Mouse (Mus musculus): Measurements from ENCODE around the gene Kcnq1. TPM values are rescaled to one million over a fixed set of nuclear protein-coding genes. Genes with fewer than 3 reads are reported as not detected.

Kcnq1 gene
- polyA plus RNA-seq, 2 experiments = 1.5 to 1.7 TPM

DNA sequence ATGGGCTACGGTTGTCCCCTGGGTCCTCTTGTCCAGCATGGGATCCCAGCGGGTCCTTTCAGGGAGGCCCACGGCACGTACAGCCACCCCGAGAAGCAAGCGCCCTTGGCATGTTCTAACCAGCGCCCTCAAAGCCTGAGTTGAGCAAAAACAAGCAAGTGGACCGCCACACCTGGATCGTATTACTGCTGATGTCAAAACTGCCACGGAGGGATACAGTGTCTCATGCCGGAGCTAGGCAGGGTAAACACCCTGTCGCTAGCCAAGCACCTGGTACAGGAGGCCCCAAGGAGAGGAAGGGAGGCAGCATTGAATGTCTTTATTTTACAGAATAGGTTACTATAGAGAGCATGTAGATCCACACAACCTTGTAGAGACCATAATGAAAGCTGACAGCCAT lies 310.2 kb downstream of the Kcnq1 start:
- H3K9ac ChIP-seq (ENCODE audit: low read depth, low read length, severe bottlenecking) = no peak overlapping the region
- no peak overlapping the region for H3K27ac ChIP-seq (replicated peaks; ENCODE audit: low read depth, low read length)
- no peak for ATAC-seq (ENCODE audit: low FRiP score, low read depth)
- 46% methylated on average over 12 of the region's 12 CpGs for WGBS
- H3K27me3 ChIP-seq (ENCODE audit: control insufficient read depth, insufficient read depth, low read length) = no peaks in the 10 kb centered on the region
- DNase-seq (ENCODE audit: low spot score) = no peak
- no peak overlapping the region for H3K4me2 ChIP-seq (replicated peaks; ENCODE audit: low read depth, low read length, severe bottlenecking)
- no peak overlapping the region for H3K4me3 ChIP-seq (replicated peaks; ENCODE audit: low read length)
- no peak for TF ChIP-seq POLR2A (IDR thresholded peaks at IDR 0.05; ENCODE audit: borderline replicate concordance, extremely low read depth, insufficient read depth, insufficient read length)
- peaks cover 20% of the 10 kb centered on the region for H3K4me1 ChIP-seq (ENCODE audit: control insufficient read depth, insufficient read depth, low read length)
- H3K36me3 ChIP-seq (ENCODE audit: control insufficient read depth, insufficient read depth, low read length) = no peaks in the 10 kb centered on the region
- no peaks in the 10 kb centered on the region for H3K9me3 ChIP-seq (ENCODE audit: control insufficient read depth, low read length)

DNA sequence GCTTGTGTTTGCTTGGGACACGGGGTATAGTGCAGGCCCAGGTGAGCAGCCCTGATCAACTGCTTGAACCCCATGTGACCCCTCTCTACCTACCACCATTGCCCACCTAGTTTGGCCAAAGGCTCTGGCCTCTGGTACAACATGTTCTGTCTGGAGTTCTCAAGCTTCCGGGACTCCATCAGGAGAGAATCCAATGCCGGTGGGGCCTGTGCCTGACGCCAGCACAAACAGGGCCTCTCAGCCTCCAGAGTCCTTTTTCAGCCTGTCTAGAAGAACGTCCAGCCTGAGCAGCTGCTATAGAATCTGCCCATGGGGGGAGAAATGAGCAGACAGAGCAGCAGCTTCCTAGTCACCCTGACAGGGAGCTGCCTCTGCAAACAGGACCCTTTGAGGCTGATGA lies 311.7 kb downstream of the Kcnq1 start:
- Histone ChIP-seq H3K4me2 (replicated peaks; ENCODE audit: low read depth, low read length, severe bottlenecking) (no peak overlapping the region), H3K9ac (ENCODE audit: low read depth, low read length, severe bottlenecking) (no peak overlapping the region), H3K27me3 (ENCODE audit: control insufficient read depth, insufficient read depth, low read length) (no peaks in the 10 kb centered on the region), H3K36me3 (ENCODE audit: control insufficient read depth, insufficient read depth, low read length) (no peaks in the 10 kb centered on the region), H3K9me3 (ENCODE audit: control insufficient read depth, low read length) (no peaks in the 10 kb centered on the region), H3K27ac (replicated peaks; ENCODE audit: low read depth, low read length) (no peak overlapping the region), H3K4me3 (replicated peaks; ENCODE audit: low read length) (no peak overlapping the region), H3K4me1 (ENCODE audit: control insufficient read depth, insufficient read depth, low read length) (peaks cover 20% of the 10 kb centered on the region)
- ATAC-seq (ENCODE audit: low FRiP score, low read depth) = no peak
- 74% methylated on average over 5 of the region's 5 CpGs for WGBS
- no peak for TF ChIP-seq POLR2A (IDR thresholded peaks at IDR 0.05; ENCODE audit: borderline replicate concordance, extremely low read depth, insufficient read depth, insufficient read length)
- no peak for DNase-seq (ENCODE audit: low spot score)

DNA sequence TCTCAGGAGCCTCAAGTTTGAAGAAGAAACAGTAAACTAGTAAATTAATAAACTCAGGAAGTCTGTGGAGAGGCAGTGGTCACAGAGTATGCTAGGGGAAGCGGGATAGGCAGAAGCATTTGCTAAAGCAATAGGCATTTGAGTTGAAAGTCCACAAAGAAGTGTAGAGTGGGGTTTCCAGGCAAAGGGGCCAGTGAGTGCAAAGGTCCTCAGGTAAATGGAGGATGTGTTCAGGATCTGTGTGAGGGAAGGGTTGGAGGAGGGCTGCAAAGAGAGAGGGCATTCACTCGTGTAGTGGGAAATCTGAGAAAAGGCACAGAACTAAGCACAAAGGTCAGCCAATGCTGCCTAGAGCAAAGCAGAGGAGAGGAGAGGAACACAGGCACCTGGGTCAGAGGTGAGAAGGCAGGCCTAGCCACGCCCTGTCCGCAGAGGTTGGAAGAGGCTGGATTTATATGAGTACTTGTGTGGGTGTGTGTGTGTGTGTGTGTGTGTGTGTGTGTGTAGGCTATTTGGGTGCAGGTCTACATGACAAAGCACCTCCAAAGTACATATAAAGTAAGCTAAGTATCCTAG lies 313.5 kb downstream of the Kcnq1 start:
- DNase-seq (ENCODE audit: low spot score) = no peak
- WGBS = 70% methylated on average over 4 of the region's 4 CpGs
- no peak for TF ChIP-seq POLR2A (IDR thresholded peaks at IDR 0.05; ENCODE audit: borderline replicate concordance, extremely low read depth, insufficient read depth, insufficient read length)

DNA sequence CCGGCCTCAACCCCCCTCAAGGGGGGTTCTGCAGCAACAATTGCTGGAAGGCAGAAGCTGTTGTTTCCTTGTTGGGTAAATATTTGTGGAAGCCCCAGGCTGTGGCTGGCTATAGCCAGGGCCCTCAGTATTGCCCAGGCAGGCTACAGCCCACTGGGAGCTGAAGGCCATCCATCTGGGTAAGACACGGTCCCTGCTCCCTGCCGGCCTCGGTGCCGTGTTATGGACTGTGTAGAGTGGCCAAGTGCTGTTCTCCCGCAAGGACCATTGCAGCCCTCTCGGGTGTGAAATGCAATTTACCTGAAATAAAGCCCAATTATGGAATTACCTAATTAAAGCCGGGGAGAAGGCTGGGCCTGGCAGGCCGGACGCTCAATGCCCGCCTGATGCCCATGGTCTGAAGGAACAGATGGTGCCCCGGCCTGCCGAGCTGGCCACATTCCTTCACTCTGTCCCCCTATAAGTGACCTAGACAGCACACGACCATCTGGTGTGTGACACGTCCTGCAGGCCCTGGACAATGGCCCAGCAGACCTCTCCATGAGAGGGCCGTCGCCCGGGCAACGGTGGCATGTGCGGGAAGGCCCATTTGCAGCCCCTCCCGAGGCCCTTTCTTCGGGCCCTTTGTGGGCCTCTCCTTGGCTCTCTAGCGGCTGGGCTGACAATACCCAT lies 322.1 kb downstream of the Kcnq1 start:
- no peaks in the 10 kb centered on the region for H3K4me1 ChIP-seq (ENCODE audit: control insufficient read depth, insufficient read depth, low read length)
- no peak overlapping the region for H3K4me3 ChIP-seq (replicated peaks; ENCODE audit: low read length)
- ATAC-seq (ENCODE audit: low FRiP score, low read depth) (no peak), DNase-seq (ENCODE audit: low spot score) (no peak)
- H3K9ac ChIP-seq (ENCODE audit: low read depth, low read length, severe bottlenecking) = no peak overlapping the region
- H3K36me3 ChIP-seq (ENCODE audit: control insufficient read depth, insufficient read depth, low read length) = no peaks in the 10 kb centered on the region
- no peak for TF ChIP-seq POLR2A (IDR thresholded peaks at IDR 0.05; ENCODE audit: borderline replicate concordance, extremely low read depth, insufficient read depth, insufficient read length)
- no peaks in the 10 kb centered on the region for H3K27me3 ChIP-seq (ENCODE audit: control insufficient read depth, insufficient read depth, low read length)
- no peaks in the 10 kb centered on the region for H3K9me3 ChIP-seq (ENCODE audit: control insufficient read depth, low read length)
- H3K27ac ChIP-seq (replicated peaks; ENCODE audit: low read depth, low read length) = no peak overlapping the region
- no peak overlapping the region for H3K4me2 ChIP-seq (replicated peaks; ENCODE audit: low read depth, low read length, severe bottlenecking)
- WGBS = 69% methylated on average over 23 of the region's 23 CpGs

More for the DNA sequence above, 313.5 kb downstream of the Kcnq1 start:
- no peak overlapping the region for H3K4me2 ChIP-seq (replicated peaks; ENCODE audit: low read depth, low read length, severe bottlenecking)
- no peaks in the 10 kb centered on the region for H3K9me3 ChIP-seq (ENCODE audit: control insufficient read depth, low read length)
- no peak for ATAC-seq (ENCODE audit: low FRiP score, low read depth)
- H3K27me3 ChIP-seq (ENCODE audit: control insufficient read depth, insufficient read depth, low read length) = no peaks in the 10 kb centered on the region
- no peaks in the 10 kb centered on the region for H3K36me3 ChIP-seq (ENCODE audit: control insufficient read depth, insufficient read depth, low read length)
- peaks cover 16% of the 10 kb centered on the region for H3K4me1 ChIP-seq (ENCODE audit: control insufficient read depth, insufficient read depth, low read length)
- H3K9ac ChIP-seq (ENCODE audit: low read depth, low read length, severe bottlenecking) = no peak overlapping the region
- H3K4me3 ChIP-seq (replicated peaks; ENCODE audit: low read length) = no peak overlapping the region
- no peak overlapping the region for H3K27ac ChIP-seq (replicated peaks; ENCODE audit: low read depth, low read length)

DNA sequence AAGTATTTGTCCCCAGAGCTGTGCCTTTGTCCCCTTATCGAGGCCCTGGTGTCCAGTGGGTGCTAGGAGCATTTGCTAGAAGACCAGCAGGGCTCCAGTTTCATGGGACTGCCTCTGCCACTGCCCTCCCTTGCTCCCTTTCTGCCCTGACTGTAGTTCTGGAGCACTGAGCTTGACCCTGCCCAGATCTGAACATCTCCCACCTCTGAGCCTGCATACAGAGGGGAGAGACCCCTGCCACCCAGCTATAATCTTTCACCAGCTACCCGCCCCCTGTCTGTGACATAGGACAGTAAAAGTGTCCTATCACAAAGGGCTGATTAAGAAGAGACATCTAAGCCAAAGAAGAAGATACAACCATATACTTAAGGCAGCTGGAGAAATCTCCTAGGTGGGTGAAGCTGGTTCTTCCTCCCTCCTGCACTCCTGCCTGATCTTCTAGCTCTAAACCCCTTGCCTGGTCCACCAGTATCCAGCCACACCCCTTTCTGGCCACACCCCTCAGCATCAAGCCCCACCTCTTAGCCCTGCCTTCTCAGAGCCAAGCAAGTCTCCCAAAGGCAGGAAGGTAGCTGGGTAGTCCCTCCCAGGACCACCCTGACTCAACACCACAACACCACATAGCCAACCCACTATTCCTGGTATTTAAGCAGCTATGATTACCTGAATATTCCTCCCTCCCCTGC lies 322.8 kb downstream of the Kcnq1 start:
- Histone ChIP-seq H3K9ac (ENCODE audit: low read depth, low read length, severe bottlenecking) (no peak overlapping the region), H3K4me3 (replicated peaks; ENCODE audit: low read length) (no peak overlapping the region), H3K27ac (replicated peaks; ENCODE audit: low read depth, low read length) (no peak overlapping the region), H3K4me2 (replicated peaks; ENCODE audit: low read depth, low read length, severe bottlenecking) (no peak overlapping the region), H3K9me3 (ENCODE audit: control insufficient read depth, low read length) (no peaks in the 10 kb centered on the region), H3K27me3 (ENCODE audit: control insufficient read depth, insufficient read depth, low read length) (no peaks in the 10 kb centered on the region), H3K36me3 (ENCODE audit: control insufficient read depth, insufficient read depth, low read length) (no peaks in the 10 kb centered on the region), H3K4me1 (ENCODE audit: control insufficient read depth, insufficient read depth, low read length) (no peaks in the 10 kb centered on the region)
- DNase-seq (ENCODE audit: low spot score) = no peak
- no peak for TF ChIP-seq POLR2A (IDR thresholded peaks at IDR 0.05; ENCODE audit: borderline replicate concordance, extremely low read depth, insufficient read depth, insufficient read length)
- 78% methylated on average over 2 of the region's 2 CpGs for WGBS
- no peak for ATAC-seq (ENCODE audit: low FRiP score, low read depth)
